Mouse (Mus musculus) limb, embryonic 11.5 days (tissue): Measurements from ENCODE around the gene Acss2. TPM values are rescaled to one million over a fixed set of nuclear protein-coding genes. Genes with fewer than 3 reads are reported as not detected.
A peak's percentile ranks its signal among the peaks of the same experiment; 100 is the strongest.

ENCODE experiments used
- ATAC-seq: fragments of 200-750 bp; cut with Nextera tagmentation; 2 replicates; pipeline ENCODE4 v1.8.0; 2017; ENCODE audit warnings: low read depth; ENCODE audit not compliant: insufficient number of reproducible peaks, low FRiP score, low TSS enrichment
- DNase-seq: peaks from one replicate; pipeline ENCODE4 v3.0.0-alpha.2; 2015; ENCODE audit warnings: low spot score
- H3K27ac ChIP-seq: fragments of 300-500 bp; sonication (generic); replicated peaks from 2 replicates; pipeline ENCODE4 v1.5.1; 2014; ENCODE audit warnings: low read depth, mild to moderate bottlenecking, low read length
- H3K27me3 ChIP-seq: fragments of 300-500 bp; sonication (generic); 2 replicates; pipeline ENCODE4 v1.6.1; 2014; ENCODE audit warnings: mild to moderate bottlenecking, low read length, mixed read lengths; ENCODE audit not compliant: control insufficient read depth, insufficient read depth
- H3K36me3 ChIP-seq: fragments of 300-500 bp; sonication (generic); 2 replicates; pipeline ENCODE4 v1.6.1; 2014; ENCODE audit warnings: mild to moderate bottlenecking, low read length, moderate library complexity, mixed read lengths; ENCODE audit not compliant: control insufficient read depth, insufficient read depth
- H3K4me1 ChIP-seq: fragments of 300-500 bp; sonication (generic); 2 replicates; pipeline ENCODE4 v1.6.1; 2014; ENCODE audit warnings: low read length, mixed read lengths; ENCODE audit not compliant: control insufficient read depth, insufficient read depth
- H3K4me2 ChIP-seq: fragments of 300-500 bp; sonication (generic); 2 replicates; pipeline ENCODE4 v1.6.1; 2014; ENCODE audit warnings: low read depth, mild to moderate bottlenecking, moderate library complexity; ENCODE audit not compliant: severe bottlenecking
- H3K4me3 ChIP-seq: fragments of 300-500 bp; sonication (generic); 2 replicates; pipeline ENCODE4 v1.5.1; 2014; ENCODE audit warnings: low read depth, low read length
- H3K9ac ChIP-seq: fragments of 300-500 bp; sonication (generic); 2 replicates; pipeline ENCODE4 v1.6.1; 2014; ENCODE audit warnings: mild to moderate bottlenecking, low read length
- H3K9me3 ChIP-seq: fragments of 300-500 bp; sonication (generic); 2 replicates; pipeline ENCODE4 v1.6.1; 2016; ENCODE audit warnings: low read length; ENCODE audit not compliant: control insufficient read depth
- WGBS: fragments of 180-500 bp; shearing (Covaris S2); extraction: QIAGEN DNeasy Blood & Tissue Kit; methylation state at CpG from one replicate; pipeline ENCODE4 v1.1.7; 2014; 5-methylcytosine and 5-hydroxymethylcytosine counted together
- polyA plus RNA-seq: library from polyadenylated mRNA; unstranded; fragments of >200 nt; fragmentation: Nextera tagmentation; extraction: Ambion mirVana; gene quantifications from 2 replicates; pipeline ENCODE4 v1.2.1, GENCODE M21; 2014

Acss2 gene
- polyA plus RNA-seq, 1 experiment from 2014 or later: 10.7 TPM

DNA sequence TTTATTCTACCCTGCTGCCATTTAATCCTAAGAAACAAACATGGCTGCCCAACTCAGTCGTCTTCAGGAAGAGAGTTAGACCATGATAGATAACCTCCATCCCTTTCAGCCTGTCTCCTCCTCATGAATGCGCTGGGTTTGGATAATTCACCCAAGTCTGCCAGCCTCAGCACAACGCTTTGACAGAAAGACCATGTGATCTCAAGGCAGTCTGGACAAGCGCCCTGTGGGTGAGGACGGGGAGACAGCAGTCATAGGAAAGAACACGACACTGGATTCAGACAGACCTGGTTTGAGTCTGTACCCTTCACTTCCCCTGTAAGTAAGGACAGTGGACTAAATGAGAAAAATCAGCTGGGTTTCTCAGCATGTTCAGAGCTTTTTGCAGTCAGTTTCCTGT is 71.8 kb downstream of the Acss2 start:
- 79% methylated on average over 6 of the region's 6 CpGs for WGBS
- ATAC-seq (no peak), DNase-seq (no peak)
- Histone ChIP-seq H3K27ac (no peak overlapping the region), H3K4me1 (no peaks in the 10 kb centered on the region; the same call in 1 of the 2 replicates), H3K27me3 (no peaks in the 10 kb centered on the region), H3K9me3 (no peaks in the 10 kb centered on the region), H3K4me2 (no peak overlapping the region), H3K4me3 (no peak overlapping the region), H3K36me3 (no peaks in the 10 kb centered on the region), H3K9ac (no peak overlapping the region)

DNA sequence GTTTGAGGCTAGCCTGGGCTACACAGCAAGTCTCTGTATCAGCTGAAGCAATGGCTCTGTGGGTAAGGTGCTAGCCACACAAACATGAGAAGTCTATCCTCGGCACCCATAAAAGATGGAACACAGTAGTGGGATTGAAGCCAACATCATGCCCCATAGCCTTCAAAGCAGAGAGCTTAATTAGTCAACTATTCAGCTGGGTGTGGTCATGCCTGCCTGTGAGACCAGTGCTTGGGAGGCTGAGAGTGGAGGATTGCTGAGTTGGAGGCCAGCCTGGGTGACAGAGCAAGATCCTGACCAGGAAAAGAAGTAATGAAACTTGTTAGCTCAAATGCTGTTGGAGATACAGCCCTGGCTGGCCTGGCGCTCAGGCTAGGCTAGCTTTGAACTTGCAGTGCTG is 73.1 kb downstream of the Acss2 start:
- WGBS: 91% methylated on average over 2 of the region's 2 CpGs
- H3K27me3 ChIP-seq: no peaks in the 10 kb centered on the region

GRCm38 (mm10) chr2:155591676-155592075 is 73.9 kb downstream of the Acss2 start:
- peak; percentile 34 for DNase-seq
- Histone ChIP-seq H3K27ac (no peak overlapping the region), H3K4me2 (peak overlapping the region; percentile 77), H3K27me3 (no peaks in the 10 kb centered on the region), H3K36me3 (no peaks in the 10 kb centered on the region), H3K9ac (peak overlapping the region; percentile 81), H3K9me3 (no peaks in the 10 kb centered on the region), H3K4me3 (peak overlapping the region; percentile 64), H3K4me1 (no peaks in the 10 kb centered on the region; the same call in 1 of the 2 replicates)
- WGBS: 6% methylated on average over 6 of the region's 6 CpGs
- ATAC-seq: no peak

More for the DNA sequence above, 73.1 kb downstream of the Acss2 start:
- Histone ChIP-seq H3K4me3 (no peak overlapping the region), H3K4me2 (no peak overlapping the region), H3K36me3 (no peaks in the 10 kb centered on the region), H3K27ac (no peak overlapping the region), H3K9ac (no peak overlapping the region), H3K9me3 (no peaks in the 10 kb centered on the region), H3K4me1 (no peaks in the 10 kb centered on the region; the same call in 1 of the 2 replicates)
- no peak for DNase-seq
- ATAC-seq: no peak

DNA sequence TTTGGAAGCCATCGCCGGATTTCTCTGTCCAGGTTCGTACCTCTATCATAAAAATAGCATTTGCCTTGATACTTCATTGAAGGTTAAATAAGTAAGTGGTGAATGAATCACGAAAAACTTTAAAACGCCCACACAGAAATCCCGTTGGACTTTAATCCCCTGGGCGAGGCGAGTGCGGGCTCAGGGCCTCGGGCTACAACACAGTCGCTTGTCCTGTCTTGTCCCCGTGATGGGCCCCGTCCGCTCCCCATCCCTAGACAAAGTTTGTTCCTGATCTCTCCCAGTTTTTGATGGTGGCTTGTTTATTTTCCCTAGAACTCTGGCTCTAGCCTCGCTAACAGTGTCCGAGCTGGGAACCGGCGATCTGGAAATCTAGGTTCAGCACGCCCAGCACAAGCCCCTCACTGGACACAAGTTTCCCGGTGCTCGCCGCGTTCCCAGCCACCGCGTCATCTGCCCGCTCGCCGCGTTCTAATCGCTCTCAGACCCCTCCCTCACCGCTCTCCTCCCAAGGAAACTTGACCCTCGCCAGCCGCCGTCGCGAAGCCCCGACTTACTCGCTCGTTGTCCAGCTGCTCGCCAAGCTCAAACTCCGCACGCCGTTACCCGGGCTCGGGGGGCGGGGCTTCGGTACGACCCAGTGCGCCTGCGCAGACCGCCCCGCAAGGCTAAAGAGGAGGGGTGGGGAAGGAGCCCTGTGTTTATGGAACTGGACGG is 74.5 kb downstream of the Acss2 start, which contains the start of gene Gss:
Gene Gss, minus strand, starts transcription at position 674 of the 717 bp plus-strand sequence.
- peak within 1 kb of the TSS; percentile 77 for H3K4me2 ChIP-seq
- peak within 1 kb of the TSS; percentile 64 for H3K4me3 ChIP-seq
- H3K27ac ChIP-seq: peak within 1 kb of the TSS; percentile 62
- DNase-seq (peak; percentile 100), ATAC-seq (peak; percentile 87)
- peak within 1 kb of the TSS; percentile 81 for H3K9ac ChIP-seq
- WGBS: under 1% methylated on average over 53 of the region's 53 CpGs
- no peaks in the 10 kb centered on the region for H3K9me3 ChIP-seq
- no peaks in the 10 kb centered on the region for H3K27me3 ChIP-seq
- H3K36me3 ChIP-seq: no peaks in the 10 kb centered on the region
- no peaks in the 10 kb centered on the region; the same call in 1 of the 2 replicates for H3K4me1 ChIP-seq

GRCm38 (mm10) chr2:155592854-155593283 is 75.1 kb downstream of the Acss2 start:
- Histone ChIP-seq H3K4me2 (peak overlapping the region; percentile 77), H3K4me1 (no peaks in the 10 kb centered on the region; the same call in 1 of the 2 replicates), H3K4me3 (peak overlapping the region; percentile 64), H3K27me3 (no peaks in the 10 kb centered on the region), H3K27ac (no peak overlapping the region), H3K9ac (peak overlapping the region; percentile 69), H3K36me3 (no peaks in the 10 kb centered on the region), H3K9me3 (no peaks in the 10 kb centered on the region)
- 2% methylated on average over 9 of the region's 9 CpGs for WGBS
- DNase-seq (no peak), ATAC-seq (no peak)

DNA sequence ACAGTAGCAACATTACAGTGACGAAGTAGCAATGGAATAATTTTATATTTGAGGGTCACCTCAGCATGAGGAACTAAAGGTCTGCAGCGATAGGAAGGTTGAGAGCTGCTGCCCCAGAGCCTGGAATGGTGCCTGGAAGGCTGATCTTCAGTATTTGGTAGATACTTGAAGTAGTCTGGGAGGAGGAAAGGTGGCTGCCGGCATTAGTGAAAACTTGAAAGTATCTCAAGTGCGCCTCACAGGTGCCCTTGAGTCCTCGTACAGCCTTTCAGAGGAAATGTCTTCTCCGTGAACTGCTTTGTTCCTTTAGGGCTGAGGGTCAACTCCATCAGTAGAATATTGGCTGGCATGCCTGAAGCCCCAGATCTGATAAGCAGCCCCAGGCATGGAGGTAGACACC is 77.8 kb downstream of the Acss2 start:
- no peaks in the 10 kb centered on the region for H3K36me3 ChIP-seq
- H3K27ac ChIP-seq: no peak overlapping the region
- no peak overlapping the region for H3K9ac ChIP-seq
- 84% methylated on average over 6 of the region's 6 CpGs for WGBS
- H3K9me3 ChIP-seq: no peaks in the 10 kb centered on the region
- no peaks in the 10 kb centered on the region; the same call in 1 of the 2 replicates for H3K4me1 ChIP-seq
- H3K27me3 ChIP-seq: no peaks in the 10 kb centered on the region
- H3K4me2 ChIP-seq: no peak overlapping the region
- ATAC-seq (no peak), DNase-seq (no peak)
- no peak overlapping the region for H3K4me3 ChIP-seq

GRCm38 (mm10) chr2:155603707-155604106 is 86.0 kb downstream of the Acss2 start:
- ATAC-seq: no peak
- Histone ChIP-seq H3K36me3 (no peaks in the 10 kb centered on the region), H3K4me2 (no peak overlapping the region), H3K4me3 (no peak overlapping the region), H3K27me3 (no peaks in the 10 kb centered on the region), H3K9ac (no peak overlapping the region), H3K27ac (no peak overlapping the region), H3K9me3 (no peaks in the 10 kb centered on the region), H3K4me1 (0 out of 2 replicates have a peak, but pooled peaks cover 2% of the 10 kb centered on the region)
- WGBS: 88% methylated on average over 3 of the region's 3 CpGs
- DNase-seq: no peak

- Histone ChIP-seq H3K9ac (no peak overlapping the region), H3K4me1 (0 out of 2 replicates have a peak, but pooled peaks cover 2% of the 10 kb centered on the region), H3K4me2 (no peak overlapping the region), H3K4me3 (no peak overlapping the region), H3K9me3 (no peaks in the 10 kb centered on the region), H3K36me3 (no peaks in the 10 kb centered on the region), H3K27ac (no peak overlapping the region), H3K27me3 (no peaks in the 10 kb centered on the region)
- DNase-seq (no peak), ATAC-seq (no peak)
- WGBS: 38% methylated on average over 10 of the region's 10 CpGs
Observed at GRCm38 (mm10) chr2:155604560-155605235, 87.0 kb downstream of the Acss2 start.
